Mouse (Mus musculus) kidney, adult 2 months (tissue): Measurements from ENCODE around the gene Gxylt2. TPM values are rescaled to one million over a fixed set of nuclear protein-coding genes. Genes with fewer than 3 reads are reported as not detected.
A peak's percentile ranks its signal among the peaks of the same experiment; 100 is the strongest.

Source experiments
- DNase-seq: peaks from one replicate; pipeline ENCODE4 v3.0.0; 2021
- H3K27ac ChIP-seq: fragments of 200-500 bp; 2 replicates; pipeline ENCODE4 v1.5.1; 2012; ENCODE audit warnings: low read depth, low read length, control low read depth, inconsistent platforms; ENCODE audit not compliant: insufficient read depth
- H3K27me3 ChIP-seq: fragments of 200-500 bp; replicated peaks from 2 replicates; pipeline ENCODE4 v1.6.1; 2012; ENCODE audit warnings: mild to moderate bottlenecking, moderate library complexity, low read length, inconsistent platforms; ENCODE audit not compliant: control insufficient read depth, insufficient read depth
- H3K36me3 ChIP-seq: fragments of 200-500 bp; 2 replicates; pipeline ENCODE4 v1.6.1; 2012; ENCODE audit warnings: mild to moderate bottlenecking, moderate library complexity, low read length, inconsistent platforms; ENCODE audit not compliant: control insufficient read depth, insufficient read depth
- H3K4me1 ChIP-seq: fragments of 200-500 bp; 2 replicates; pipeline ENCODE4 v1.6.1; 2011; ENCODE audit warnings: low read length; ENCODE audit not compliant: control insufficient read depth, insufficient read depth
- H3K4me3 ChIP-seq: fragments of 200-500 bp; 2 replicates; pipeline ENCODE4 v1.5.1; 2011; ENCODE audit warnings: mild to moderate bottlenecking, low read depth, low read length, control low read depth; ENCODE audit not compliant: insufficient read depth
- CTCF ChIP-seq: fragments of 200-500 bp; conservative IDR thresholded peaks from 2 replicates; pipeline ENCODE4 v1.5.1; 2011; ENCODE audit warnings: low read depth, mild to moderate bottlenecking, control low read depth, low read length, moderate library complexity, mixed read lengths; ENCODE audit not compliant: insufficient read depth, insufficient read length
- POLR2A ChIP-seq: fragments of 200-500 bp; IDR thresholded peaks from one replicate; pipeline ENCODE4 v1.6.1; 2011; ENCODE audit warnings: low read depth, low read length, control low read depth
- WGBS: fragments of 180-500 bp; shearing (Covaris S2); methylation state at CpG from one replicate; pipeline ENCODE4 v1.1.7; 2018; 5-methylcytosine and 5-hydroxymethylcytosine counted together
- polyA plus RNA-seq: library from polyadenylated mRNA; depleted of rRNA; stranded (reverse); fragments of >200 nt; gene quantifications from 2 replicates; pipeline ENCODE4 v1.2.3, GENCODE M21; 2012

Gxylt2 gene
- polyA plus RNA-seq, 1 experiment: 0.66 TPM

DNA sequence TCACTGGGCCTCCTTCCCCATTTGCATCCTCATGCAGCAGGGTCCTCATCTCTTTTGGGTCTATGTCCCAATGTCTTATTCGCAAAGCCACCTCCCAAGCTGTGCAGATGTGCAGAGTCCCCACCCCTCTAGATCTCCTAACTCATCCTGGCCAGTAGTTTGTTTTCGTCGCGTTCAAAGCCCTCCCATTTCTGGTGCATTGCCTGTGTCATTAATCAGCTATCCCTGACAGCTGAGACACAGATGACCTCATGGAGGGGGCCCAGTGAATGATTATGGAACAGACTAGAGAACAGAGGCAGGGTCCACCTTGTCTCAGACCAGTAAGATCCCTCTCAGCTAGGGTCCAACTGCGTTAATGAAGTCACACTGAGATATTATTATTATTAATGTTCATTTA, 6.3 kb downstream of the Gxylt2 start:
- TF ChIP-seq POLR2A (no peak), CTCF (no peak)
- H3K4me1 ChIP-seq: no peaks in the 10 kb centered on the region
- H3K4me3 ChIP-seq: no peak overlapping the region
- no peaks in the 10 kb centered on the region for H3K27me3 ChIP-seq
- DNase-seq: no peak
- H3K27ac ChIP-seq: no peak overlapping the region
- H3K36me3 ChIP-seq: no peaks in the 10 kb centered on the region
- 79% methylated on average over 5 of the region's 5 CpGs for WGBS

GRCm38 (mm10) chr6:100715296-100715828, 10.8 kb downstream of the Gxylt2 start:
- H3K4me1 ChIP-seq: no peaks in the 10 kb centered on the region
- TF ChIP-seq CTCF: no peak
- no peak for TF ChIP-seq POLR2A
- no peak overlapping the region for H3K27ac ChIP-seq
- 81% methylated on average over 8 of the region's 8 CpGs for WGBS
- no peaks in the 10 kb centered on the region for H3K27me3 ChIP-seq
- no peaks in the 10 kb centered on the region for H3K36me3 ChIP-seq
- H3K4me3 ChIP-seq: no peak overlapping the region
- no peak for DNase-seq

- Histone ChIP-seq H3K27me3 (no peaks in the 10 kb centered on the region), H3K36me3 (no peaks in the 10 kb centered on the region), H3K4me3 (no peak overlapping the region), H3K4me1 (no peaks in the 10 kb centered on the region), H3K27ac (no peak overlapping the region)
- WGBS: 24% methylated on average over 7 of the region's 7 CpGs
- DNase-seq: no peak
- TF ChIP-seq POLR2A (no peak), CTCF (no peak)
Measured at GRCm38 (mm10) chr6:100716152-100716551, 11.6 kb downstream of the Gxylt2 start.

DNA sequence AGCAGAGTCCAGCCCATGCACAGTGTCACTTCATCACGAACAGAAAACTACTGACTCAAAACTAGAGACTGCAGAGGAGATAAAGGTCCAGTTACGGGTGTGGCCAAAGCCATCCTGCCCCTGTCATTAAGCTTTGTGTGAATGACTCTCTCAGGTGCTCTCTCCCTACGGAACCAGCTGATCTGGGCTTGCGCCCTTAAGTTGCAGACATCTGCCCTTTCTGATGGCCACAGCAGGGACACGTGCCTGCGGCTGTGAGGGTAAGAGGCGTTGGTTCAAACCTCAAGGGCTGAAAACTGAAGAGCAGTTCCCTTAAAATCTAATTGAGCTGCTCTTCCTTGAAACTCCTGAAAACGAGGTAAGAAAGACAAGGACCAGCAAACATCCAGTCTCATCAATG, 12.3 kb downstream of the Gxylt2 start:
- no peak overlapping the region for H3K27ac ChIP-seq
- 82% methylated on average over 8 of the region's 8 CpGs for WGBS
- no peak overlapping the region for H3K4me3 ChIP-seq
- no peaks in the 10 kb centered on the region for H3K4me1 ChIP-seq
- no peaks in the 10 kb centered on the region for H3K27me3 ChIP-seq
- DNase-seq: no peak
- no peaks in the 10 kb centered on the region for H3K36me3 ChIP-seq
- no peak for TF ChIP-seq CTCF
- no peak for TF ChIP-seq POLR2A

- H3K27ac ChIP-seq: no peak overlapping the region
- no peak overlapping the region for H3K4me3 ChIP-seq
- no peak for DNase-seq
- TF ChIP-seq POLR2A (no peak), CTCF (no peak)
- H3K27me3 ChIP-seq: no peaks in the 10 kb centered on the region
- WGBS: 44% methylated on average over 6 of the region's 6 CpGs
- H3K36me3 ChIP-seq: no peaks in the 10 kb centered on the region
- no peaks in the 10 kb centered on the region for H3K4me1 ChIP-seq
Measured at GRCm38 (mm10) chr6:100720098-100720501, 15.6 kb downstream of the Gxylt2 start.

DNA sequence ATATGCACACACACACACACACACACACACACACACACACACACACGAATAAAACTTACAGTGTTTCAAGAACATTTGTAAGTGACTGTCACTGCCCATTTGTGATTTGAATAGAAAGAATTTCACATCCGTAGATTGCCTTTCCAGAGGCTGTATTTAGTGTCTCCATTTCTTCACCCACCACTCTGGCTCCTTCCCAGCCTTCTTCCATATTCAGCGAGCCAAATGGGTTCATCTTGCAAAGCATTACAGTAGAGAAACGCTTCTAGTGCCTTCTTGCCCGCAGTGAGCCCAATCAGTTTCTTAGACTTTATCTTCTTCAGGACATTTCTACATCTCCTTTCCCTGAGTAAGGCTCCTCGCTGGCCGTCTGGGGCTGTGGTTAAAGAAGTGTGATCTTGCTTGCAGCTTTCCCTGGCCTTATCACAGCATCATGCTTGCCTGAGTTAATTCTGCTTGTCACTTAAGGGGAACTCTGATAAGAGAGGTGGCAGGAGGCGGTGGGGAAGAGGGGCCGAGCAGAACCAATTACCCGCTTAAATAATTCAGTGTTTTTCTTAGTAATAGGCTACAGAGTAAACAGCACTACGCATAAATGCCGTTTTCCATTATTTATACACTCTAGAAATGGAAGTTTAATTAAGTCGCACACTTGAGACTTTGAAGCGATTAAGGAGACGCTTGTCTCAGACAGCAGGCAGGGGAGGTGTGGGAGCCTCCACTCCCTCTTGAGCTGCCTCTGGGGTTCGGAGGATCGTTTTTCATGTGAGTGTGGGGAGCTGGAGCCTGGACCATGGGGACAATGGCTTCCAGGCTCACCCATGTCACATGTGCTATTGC, 16.6 kb downstream of the Gxylt2 start:
- no peak for TF ChIP-seq CTCF
- TF ChIP-seq POLR2A: no peak
- 47% methylated on average over 17 of the region's 17 CpGs for WGBS
- Histone ChIP-seq H3K27ac (no peak overlapping the region), H3K4me1 (no peaks in the 10 kb centered on the region), H3K27me3 (no peaks in the 10 kb centered on the region), H3K4me3 (no peak overlapping the region), H3K36me3 (no peaks in the 10 kb centered on the region)
- DNase-seq: no peak

- Histone ChIP-seq H3K27ac (no peak overlapping the region), H3K27me3 (no peaks in the 10 kb centered on the region), H3K4me3 (no peak overlapping the region), H3K4me1 (no peaks in the 10 kb centered on the region), H3K36me3 (no peaks in the 10 kb centered on the region)
- peak; percentile 34 for DNase-seq
- TF ChIP-seq CTCF: no peak
- 23% methylated on average over 9 of the region's 9 CpGs for WGBS
Measured at GRCm38 (mm10) chr6:100731996-100732375, 27.5 kb downstream of the Gxylt2 start.
